ENCODE assay signal across 8 mouse cellular contexts in the genomic region with DNA sequence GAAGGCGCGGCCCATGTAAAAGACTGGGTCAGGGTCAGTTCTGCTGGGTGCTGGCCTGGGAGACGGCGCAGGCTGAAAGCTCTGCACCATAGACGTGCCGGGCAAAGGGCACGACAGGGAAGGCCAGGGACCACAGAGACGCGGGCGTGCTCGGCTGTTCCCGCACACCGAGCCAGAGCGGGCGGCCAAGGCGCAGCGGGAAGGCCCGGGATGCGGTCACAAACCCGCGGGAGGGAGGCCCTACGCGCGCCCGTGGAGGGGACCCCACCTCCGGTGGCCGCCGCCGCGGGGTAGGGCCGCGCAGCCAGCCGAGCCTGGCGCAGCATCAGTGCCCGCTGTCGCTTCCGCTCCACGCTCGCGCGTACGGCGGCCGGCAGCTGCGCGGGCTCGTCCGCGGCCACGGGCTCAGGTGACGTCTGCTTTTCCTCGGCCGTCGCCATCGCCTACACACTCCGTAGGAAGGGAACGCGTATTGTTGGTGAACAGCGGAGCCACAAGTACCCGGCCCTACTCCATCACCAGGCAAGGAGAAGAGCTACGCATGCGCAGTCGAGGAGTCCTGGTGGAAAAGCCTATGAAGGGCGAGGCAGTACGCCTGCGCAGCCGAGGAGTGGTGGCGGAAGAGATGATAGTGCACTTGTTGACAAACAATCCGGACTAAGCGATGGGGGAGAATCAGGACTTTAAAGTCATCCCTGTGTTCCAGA. TPM values are rescaled to one million over a fixed set of nuclear protein-coding genes. Genes with fewer than 3 reads are reported as not detected.
DNase-seq lines count a peak whose midpoint lies in the region; ATAC-seq and TF ChIP-seq lines count a peak whose summit lies in the region.

TSS of gene Xpa (minus strand) at position 531 of the 707 bp plus-strand sequence.

- ATAC-seq in embryonic facial prominence, embryonic 13.5 days (ENCODE audit: insufficient number of reproducible peaks, insufficient read depth, low FRiP score, low TSS enrichment, low read depth): peak; percentile 90
- peak; percentile 91 for ATAC-seq in limb, embryonic 12.5 days (ENCODE audit: insufficient number of reproducible peaks, insufficient read depth, low FRiP score, low TSS enrichment, low read depth)
- peak; percentile 96 for ATAC-seq in midbrain, embryonic 15.5 days (replicated peaks)

- peaks cover 3% of the 10 kb centered on the region for H3K36me3 ChIP-seq in embryonic facial prominence, embryonic 13.5 days
- H3K36me3 ChIP-seq in kidney, adult 2 months (ENCODE audit: control insufficient read depth, insufficient read depth, low read length): no peaks in the 10 kb centered on the region
- peaks cover 4% of the 10 kb centered on the region for H3K36me3 ChIP-seq in limb, embryonic 12.5 days
- peaks cover 4% of the 10 kb centered on the region; the same call in 1 of the 2 replicates for H3K36me3 ChIP-seq in midbrain, embryonic 15.5 days (replicated peaks)
- peaks cover 3% of the 10 kb centered on the region; the same call in 1 of the 2 replicates for H3K36me3 ChIP-seq in spleen, adult 2 months (ENCODE audit: control insufficient read depth, insufficient read depth, low read length)

- DNase-seq in 3134 (ENCODE audit: extremely low read depth, insufficient read length, low spot score): peak; percentile 90
- peak; percentile 96 for DNase-seq in adrenal gland, postnatal 36 days
- peak; percentile 96 to 97 for DNase-seq in heart, adult 18-20 months
- peak; percentile 97 for DNase-seq in kidney, adult 2 months
- peak; percentile 90 to 92 for DNase-seq in spleen, adult 2 months (ENCODE audit: low read depth in 1 of 2, low spot score in 2 of 2)

- WGBS in embryonic facial prominence, embryonic 13.5 days: under 1% methylated on average over 65 of the region's 70 CpGs
- WGBS in kidney, adult 2 months: under 1% methylated on average over 70 of the region's 70 CpGs
- WGBS in limb, embryonic 12.5 days: 0% methylated on average over 65 of the region's 70 CpGs
- WGBS in midbrain, embryonic 15.5 days: 1% methylated on average over 56 of the region's 70 CpGs
- WGBS in spleen, adult 2 months: under 1% methylated on average over 70 of the region's 70 CpGs

- H3K27ac ChIP-seq in embryonic facial prominence, embryonic 13.5 days: peak within 1 kb of the TSS; percentile 90
- peak within 1 kb of the TSS; percentile 83 for H3K27ac ChIP-seq in kidney, adult 2 months (ENCODE audit: insufficient read depth, low read depth, low read length)
- H3K27ac ChIP-seq in limb, embryonic 12.5 days: peak within 1 kb of the TSS; percentile 92
- peak within 1 kb of the TSS; percentile 90 for H3K27ac ChIP-seq in midbrain, embryonic 15.5 days
- H3K27ac ChIP-seq in spleen, adult 2 months (ENCODE audit: insufficient read depth, low read length): peak within 1 kb of the TSS; percentile 89

- H3K27me3 ChIP-seq in embryonic facial prominence, embryonic 13.5 days: peaks cover 17% of the 10 kb centered on the region
- no peaks in the 10 kb centered on the region for H3K27me3 ChIP-seq in kidney, adult 2 months (replicated peaks; ENCODE audit: control insufficient read depth, insufficient read depth, low read length)
- peaks cover 24% of the 10 kb centered on the region for H3K27me3 ChIP-seq in limb, embryonic 12.5 days
- H3K27me3 ChIP-seq in midbrain, embryonic 15.5 days (replicated peaks): peaks cover 9% of the 10 kb centered on the region
- no peaks in the 10 kb centered on the region for H3K27me3 ChIP-seq in spleen, adult 2 months (ENCODE audit: control insufficient read depth, insufficient read depth, low read length)

- peak within 1 kb of the TSS; percentile 93 for H3K9ac ChIP-seq in embryonic facial prominence, embryonic 13.5 days
- H3K9ac ChIP-seq in limb, embryonic 12.5 days (replicated peaks): peak within 1 kb of the TSS; percentile 96
- H3K9ac ChIP-seq in midbrain, embryonic 15.5 days: peak within 1 kb of the TSS; percentile 93

- TF ChIP-seq CTCF in kidney, adult 2 months (conservative IDR thresholded peaks at IDR 0.05; ENCODE audit: insufficient read depth, insufficient read length, low read depth, low read length): no peak
- no peak for TF ChIP-seq CTCF in spleen, adult 2 months (IDR thresholded peaks at IDR 0.05; ENCODE audit: extremely low read depth, insufficient read depth, insufficient read length, insufficient replicate concordance)

- peaks cover 20% of the 10 kb centered on the region for H3K4me1 ChIP-seq in embryonic facial prominence, embryonic 13.5 days
- H3K4me1 ChIP-seq in kidney, adult 2 months (ENCODE audit: control insufficient read depth, insufficient read depth, low read length): peaks cover 4% of the 10 kb centered on the region; the same call in 1 of the 2 replicates
- H3K4me1 ChIP-seq in limb, embryonic 12.5 days (replicated peaks): peaks cover 15% of the 10 kb centered on the region
- H3K4me1 ChIP-seq in midbrain, embryonic 15.5 days: peaks cover 33% of the 10 kb centered on the region
- H3K4me1 ChIP-seq in spleen, adult 2 months (ENCODE audit: control insufficient read depth, insufficient read depth, insufficient read length): no peaks in the 10 kb centered on the region; the same call in 1 of the 2 replicates

- peak; percentile 93 for TF ChIP-seq POLR2A in kidney, adult 2 months (IDR thresholded peaks at IDR 0.05; ENCODE audit: low read depth, low read length)
- TF ChIP-seq POLR2A in spleen, adult 2 months (IDR thresholded peaks at IDR 0.05; ENCODE audit: low read depth, low read length): peak; percentile 61; the same call in 1 of the 2 replicates

- peak within 1 kb of the TSS; percentile 82 for H3K4me2 ChIP-seq in embryonic facial prominence, embryonic 13.5 days
- H3K4me2 ChIP-seq in limb, embryonic 12.5 days: peak within 1 kb of the TSS; percentile 84
- H3K4me2 ChIP-seq in midbrain, embryonic 15.5 days: peak within 1 kb of the TSS; percentile 61

- H3K9me3 ChIP-seq in embryonic facial prominence, embryonic 13.5 days: no peaks in the 10 kb centered on the region
- no peaks in the 10 kb centered on the region for H3K9me3 ChIP-seq in limb, embryonic 12.5 days
- H3K9me3 ChIP-seq in midbrain, embryonic 15.5 days: no peaks in the 10 kb centered on the region

- peak within 1 kb of the TSS; percentile 75 for H3K4me3 ChIP-seq in embryonic facial prominence, embryonic 13.5 days
- H3K4me3 ChIP-seq in kidney, adult 2 months (ENCODE audit: insufficient read depth, low read depth, low read length): peak within 1 kb of the TSS; percentile 94
- peak within 1 kb of the TSS; percentile 93 for H3K4me3 ChIP-seq in limb, embryonic 12.5 days (replicated peaks)
- peak within 1 kb of the TSS; percentile 90 for H3K4me3 ChIP-seq in midbrain, embryonic 15.5 days
- peak within 1 kb of the TSS; percentile 87 for H3K4me3 ChIP-seq in spleen, adult 2 months (ENCODE audit: extremely low read depth, insufficient read depth, insufficient read length)

RNA-seq across cellular contexts. Expression of gene Xpa, which starts in this region (rescaled TPM):
- 10 to 100 TPM; 14.1 to 18.3 TPM for total RNA-seq in adrenal gland, postnatal 36 days (2021)
- polyA plus RNA-seq in embryonic facial prominence, embryonic 13.5 days (2015; fragmentation: Nextera tagmentation; extraction: Ambion mirVana): 29.6 and 31.7 TPM in 2 replicates
- 1 to 10 TPM; 6.3 to 7.3 TPM for total RNA-seq in heart, adult 18-20 months (2021)
- polyA plus RNA-seq in kidney, adult 2 months (2012; rRNA removed): 16.0 and 26.5 TPM in 2 replicates
- polyA plus RNA-seq in limb, embryonic 12.5 days (2016; fragmentation: Nextera tagmentation; extraction: Ambion mirVana): 28.9 and 31.1 TPM in 2 replicates
- 30.7 and 37.2 TPM in 2 replicates for polyA plus RNA-seq in midbrain, embryonic 15.5 days (2015; fragmentation: Nextera tagmentation; extraction: Ambion mirVana)
- polyA plus RNA-seq in spleen, adult 2 months (2012; rRNA removed): 10.5 and 27.5 TPM in 2 replicates

Comparison
In these comparisons a context has a peak if more than half of its experiments do, and no peak if none do; other contexts are left out.
1. Peak in every context shown above with its lines: DNase-seq, ATAC-seq, H3K4me3 ChIP-seq and H3K27ac ChIP-seq.